Comparison of ENCODE assay signal across 27 mouse cellular contexts in genomic region chr2:47263690-47264089, GRCm38 (mm10).
A peak's percentile ranks its signal among the peaks of the same experiment; 100 is the strongest.
DNase-seq lines count a peak whose midpoint lies in the region; ATAC-seq and TF ChIP-seq lines count a peak whose summit lies in the region.
"Had no signal": no experiment of that assay in that cellular context is flagged by ENCODE, and none has a peak within 500 bp of the region (broad histone marks: within the 10 kb centered on the region; RNA-seq: fewer than 3 reads in every experiment).

No protein-coding gene starts in this region.

- no peaks in the 10 kb centered on the region for H3K9me3 ChIP-seq in forebrain, embryonic 14.5 days (replicated peaks; ENCODE audit: control insufficient read depth, low read length)
- H3K9me3 ChIP-seq in forebrain, embryonic 11.5 days (ENCODE audit: control insufficient read depth, low read length): no peaks in the 10 kb centered on the region
- H3K9me3 ChIP-seq in lung, embryonic 14.5 days (ENCODE audit: low read depth, low read length): no peaks in the 10 kb centered on the region
- H3K9me3 ChIP-seq in lung, postnatal 0 days (ENCODE audit: low read length): no peaks in the 10 kb centered on the region
- H3K9me3 ChIP-seq: embryonic facial prominence, embryonic 10.5 days; embryonic facial prominence, embryonic 12.5 days; forebrain, embryonic 12.5 days; forebrain, embryonic 15.5 days; G1E had no signal

- H3K4me3 ChIP-seq in forebrain, embryonic 14.5 days (ENCODE audit: low read depth, low read length): no peak overlapping the region
- no peak overlapping the region for H3K4me3 ChIP-seq in forebrain, embryonic 11.5 days (ENCODE audit: low read depth, low read length)
- no peak overlapping the region for H3K4me3 ChIP-seq in lung, embryonic 14.5 days (ENCODE audit: low read depth, low read length)
- H3K4me3 ChIP-seq in lung, postnatal 0 days (ENCODE audit: low read depth, low read length): no peak overlapping the region
- H3K4me3 ChIP-seq: embryonic facial prominence, embryonic 10.5 days; embryonic facial prominence, embryonic 12.5 days; forebrain, embryonic 12.5 days; forebrain, embryonic 15.5 days had no signal

- DNase-seq in forebrain, embryonic 14.5 days (ENCODE audit: low spot score): peak; percentile 17
- DNase-seq in forebrain, embryonic 11.5 days (ENCODE audit: low spot score): no peak
- DNase-seq in lung, embryonic 14.5 days: peak; percentile 64
- no peak for DNase-seq in lung, postnatal 14 days
- peak; percentile 4 for DNase-seq in lung, postnatal 0 days (ENCODE audit: low spot score)
- DNase-seq in lung, postnatal 25 days (ENCODE audit: low spot score): no peak
- peak; percentile 13 for DNase-seq in brain, embryonic 14.5 days (ENCODE audit: low read depth)
- no peak for DNase-seq in cerebellum, adult 18-20 months
- DNase-seq: adrenal gland, adult 8-10 months; adrenal gland, postnatal 14 days; adrenal gland, postnatal 36 days; B cell, adult 2 months; cerebellum, adult 11 months; cerebellum, adult 2 months; cerebellum, adult 9-10 months; cerebellum, postnatal 10 days; cerebellum, postnatal 25 days; forebrain, postnatal 0 days had no signal

- TF ChIP-seq EP300 in lung, postnatal 0 days (IDR thresholded peaks at IDR 0.05): no peak

- no peaks in the 10 kb centered on the region for H3K4me1 ChIP-seq in forebrain, embryonic 14.5 days (ENCODE audit: control insufficient read depth, insufficient read depth, low read length)
- H3K4me1 ChIP-seq in forebrain, embryonic 11.5 days (replicated peaks; ENCODE audit: control insufficient read depth, insufficient read depth, low read length): no peaks in the 10 kb centered on the region
- H3K4me1 ChIP-seq in lung, embryonic 14.5 days (ENCODE audit: insufficient read depth): no peaks in the 10 kb centered on the region
- no peaks in the 10 kb centered on the region for H3K4me1 ChIP-seq in lung, postnatal 0 days (ENCODE audit: insufficient read depth, low read depth, low read length)
- H3K4me1 ChIP-seq: embryonic facial prominence, embryonic 10.5 days; embryonic facial prominence, embryonic 12.5 days; forebrain, embryonic 12.5 days; forebrain, embryonic 15.5 days had no signal

- TF ChIP-seq POLR2A in brain, embryonic 14.5 days (IDR thresholded peaks at IDR 0.05; ENCODE audit: borderline replicate concordance, extremely low read depth, insufficient read depth, insufficient read length, poor library complexity, severe bottlenecking): no peak

- H3K27me3 ChIP-seq in forebrain, embryonic 14.5 days (replicated peaks; ENCODE audit: control insufficient read depth, insufficient read depth, low read length): no peaks in the 10 kb centered on the region
- no peaks in the 10 kb centered on the region for H3K27me3 ChIP-seq in forebrain, embryonic 11.5 days (ENCODE audit: control insufficient read depth, insufficient read depth, low read length)
- H3K27me3 ChIP-seq in lung, embryonic 14.5 days (ENCODE audit: insufficient read depth, low read length): no peaks in the 10 kb centered on the region
- no peaks in the 10 kb centered on the region for H3K27me3 ChIP-seq in lung, postnatal 0 days (replicated peaks; ENCODE audit: insufficient read depth, low read length)
- H3K27me3 ChIP-seq: CH12.LX; embryonic facial prominence, embryonic 12.5 days; forebrain, embryonic 12.5 days; forebrain, embryonic 15.5 days had no signal

- H3K27ac ChIP-seq in forebrain, embryonic 14.5 days (ENCODE audit: low read depth, low read length): no peak overlapping the region
- no peak overlapping the region for H3K27ac ChIP-seq in forebrain, embryonic 11.5 days (ENCODE audit: low read depth, low read length)
- H3K27ac ChIP-seq in lung, embryonic 14.5 days (ENCODE audit: low read depth): no peak overlapping the region
- H3K27ac ChIP-seq in lung, postnatal 0 days (ENCODE audit: low read length): no peak overlapping the region
- H3K27ac ChIP-seq: embryonic facial prominence, embryonic 10.5 days; embryonic facial prominence, embryonic 12.5 days; forebrain, embryonic 12.5 days; forebrain, embryonic 15.5 days had no signal

- ATAC-seq in forebrain, embryonic 14.5 days: no peak
- no peak for ATAC-seq in forebrain, embryonic 11.5 days (replicated peaks; ENCODE audit: low FRiP score)
- ATAC-seq in lung, embryonic 14.5 days (ENCODE audit: insufficient read depth): no peak
- ATAC-seq in lung, postnatal 0 days: no peak
- ATAC-seq: activated CD4-positive, CD25-positive, alpha-beta regulatory T cell, adult 4 months; CD4-positive, CD25-positive, alpha-beta regulatory T cell, adult 4 months; forebrain, embryonic 15.5 days; forebrain, postnatal 0 days; Patski had no signal

- H3K4me2 ChIP-seq in forebrain, embryonic 14.5 days (ENCODE audit: low read length): no peak overlapping the region
- H3K4me2 ChIP-seq in forebrain, embryonic 11.5 days (ENCODE audit: low read depth, low read length, severe bottlenecking): no peak overlapping the region
- H3K4me2 ChIP-seq in lung, embryonic 14.5 days: no peak overlapping the region
- H3K4me2 ChIP-seq in lung, postnatal 0 days (replicated peaks; ENCODE audit: low read depth, low read length): no peak overlapping the region
- H3K4me2 ChIP-seq: embryonic facial prominence, embryonic 12.5 days; forebrain, embryonic 12.5 days; forebrain, embryonic 15.5 days had no signal

- no peaks in the 10 kb centered on the region for H3K36me3 ChIP-seq in forebrain, embryonic 14.5 days (ENCODE audit: control insufficient read depth, insufficient read depth, low read length)
- no peaks in the 10 kb centered on the region for H3K36me3 ChIP-seq in forebrain, embryonic 11.5 days (ENCODE audit: control insufficient read depth, insufficient read depth, low read length)
- no peaks in the 10 kb centered on the region for H3K36me3 ChIP-seq in lung, embryonic 14.5 days (ENCODE audit: insufficient read depth)
- H3K36me3 ChIP-seq in lung, postnatal 0 days (ENCODE audit: insufficient read depth, low read length): no peaks in the 10 kb centered on the region
- H3K36me3 ChIP-seq: embryonic facial prominence, embryonic 10.5 days; embryonic facial prominence, embryonic 12.5 days; forebrain, embryonic 12.5 days; forebrain, embryonic 15.5 days; G1E had no signal

- no peak overlapping the region for H3K9ac ChIP-seq in forebrain, embryonic 14.5 days (ENCODE audit: low read length)
- no peak overlapping the region for H3K9ac ChIP-seq in forebrain, embryonic 11.5 days (ENCODE audit: low read length)
- H3K9ac ChIP-seq in lung, embryonic 14.5 days: no peak overlapping the region
- no peak overlapping the region for H3K9ac ChIP-seq in lung, postnatal 0 days (replicated peaks; ENCODE audit: low read depth)
- H3K9ac ChIP-seq: embryonic facial prominence, embryonic 12.5 days; forebrain, embryonic 12.5 days; forebrain, embryonic 15.5 days; forebrain, postnatal 0 days had no signal

- TF ChIP-seq CTCF in lung, embryonic 14.5 days (IDR thresholded peaks at IDR 0.05; ENCODE audit: low read depth): no peak
- TF ChIP-seq CTCF in lung, postnatal 0 days (IDR thresholded peaks at IDR 0.05): no peak
- no peak for TF ChIP-seq CTCF in brain, embryonic 14.5 days (IDR thresholded peaks at IDR 0.05; ENCODE audit: borderline replicate concordance, extremely low read depth, insufficient read depth, insufficient read length)

Comparison
In these comparisons a context has a peak if more than half of its experiments do, and no peak if none do; other contexts are left out.
1. DNase-seq: peak in forebrain, embryonic 14.5 days (single experiment), lung, embryonic 14.5 days (single experiment), lung, postnatal 0 days (single experiment) and brain, embryonic 14.5 days (single experiment); none in forebrain, embryonic 11.5 days (single experiment), lung, postnatal 14 days (single experiment), lung, postnatal 25 days (single experiment) and cerebellum, adult 18-20 months (0 of 2).